Mouse (Mus musculus) ES-Bruce4 (cell line): ENCODE data around the gene Egfr.

Experiments used
- CTCF ChIP-seq: IDR thresholded peaks from one replicate; pipeline ENCODE4 v1.8.1; 2011; ENCODE audit warnings: low read depth, low read length
- EP300 ChIP-seq: IDR thresholded peaks from 2 replicates; pipeline ENCODE4 v1.6.1; 2011; ENCODE audit warnings: low read depth, low read length; ENCODE audit not compliant: insufficient read depth
- POLR2A ChIP-seq: IDR thresholded peaks from one replicate; pipeline ENCODE4 v1.8.1; 2011; ENCODE audit warnings: low read length; ENCODE audit not compliant: insufficient read depth

DNA sequence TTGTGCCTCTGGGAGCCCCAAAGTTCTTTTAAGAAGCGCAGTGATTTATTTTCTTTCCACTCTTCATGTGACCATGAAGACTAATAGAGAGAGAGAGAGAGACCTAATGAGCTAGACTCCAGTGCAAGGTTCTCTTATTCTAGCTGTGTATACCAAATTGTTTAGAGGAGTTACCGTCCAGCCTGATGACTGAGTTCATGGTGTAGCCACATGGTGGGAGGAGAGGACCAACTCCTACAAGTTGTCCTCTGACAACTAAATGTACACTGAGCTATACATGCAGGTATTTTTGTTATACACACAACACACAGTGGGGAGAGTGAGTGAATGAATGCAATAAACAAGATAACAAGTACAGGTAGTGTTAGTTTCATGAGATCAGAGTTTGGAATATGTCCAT lies 9.2 kb upstream of the Egfr start:
- TF ChIP-seq CTCF (no peak), POLR2A (no peak), EP300 (no peak)
